Mouse (Mus musculus): ENCODE results near the gene Fasn.

Gene Fasn

DNA sequence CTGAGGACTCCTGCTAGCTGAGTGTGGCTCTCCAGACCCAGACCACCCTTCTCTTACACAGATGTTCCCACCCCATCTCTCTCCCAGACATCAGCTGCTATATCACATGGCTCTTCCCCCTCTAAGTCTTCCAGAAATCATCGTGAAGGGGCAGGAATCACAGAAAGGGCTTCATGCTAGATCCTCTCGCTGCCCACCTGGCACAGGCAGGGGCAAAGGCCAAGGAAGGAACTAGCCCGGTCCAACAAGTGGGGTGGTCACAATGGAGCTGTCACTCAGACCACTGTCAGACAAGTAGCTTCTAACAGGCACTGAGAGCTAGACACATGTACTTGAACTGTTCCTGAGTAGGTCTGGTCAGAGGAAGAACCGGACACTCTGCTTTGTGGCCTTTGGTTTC lies 4.1 kb upstream of the Fasn start:
- no peak for DNase-seq (ENCODE audit: low spot score)

DNA sequence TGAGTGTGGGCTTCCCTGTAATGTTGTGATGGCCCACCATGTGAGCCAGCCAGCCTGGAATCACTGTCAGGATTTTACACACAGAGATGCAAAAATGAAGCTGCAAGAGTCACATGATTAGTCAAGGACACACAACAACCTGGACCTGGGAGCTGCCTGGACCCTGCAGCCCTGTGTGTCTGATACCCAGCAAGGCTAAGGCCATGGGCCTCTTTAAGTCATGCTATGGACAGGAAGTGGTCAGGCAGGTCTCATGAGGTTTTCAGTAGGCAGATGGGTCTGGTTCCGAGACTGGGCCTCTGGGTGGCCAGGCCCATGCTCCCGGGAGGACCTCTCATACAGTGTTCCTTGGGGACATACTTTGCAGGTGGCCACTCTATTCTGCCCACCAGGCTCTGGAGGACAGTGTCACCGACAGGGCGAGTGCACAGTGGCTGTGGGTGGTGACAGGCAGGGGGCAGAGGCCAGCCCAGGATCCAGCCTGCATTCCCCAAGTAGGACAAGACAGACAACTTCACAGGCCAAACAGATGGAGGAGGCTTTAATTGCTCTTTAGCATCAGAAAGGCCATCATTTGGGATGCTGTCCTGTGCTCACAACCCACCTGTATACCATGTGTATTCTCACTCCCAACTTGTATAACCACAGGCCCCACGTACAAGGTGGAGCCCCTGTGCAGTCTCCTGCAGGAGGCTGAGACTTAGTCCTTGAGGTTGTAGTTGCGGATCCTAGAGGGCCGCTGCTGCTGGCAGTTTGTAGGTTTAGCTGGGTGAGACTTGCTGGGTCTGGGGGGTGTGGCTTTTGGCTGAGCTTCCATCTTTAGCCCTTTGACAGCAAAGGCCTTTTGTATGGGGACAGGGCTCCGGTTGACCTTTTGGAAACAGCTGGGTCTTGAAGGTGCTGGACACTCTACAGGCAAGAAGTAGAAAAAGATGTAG lies 1.9 kb upstream of the Fasn start:
- no peak for DNase-seq (ENCODE audit: low spot score)

DNA sequence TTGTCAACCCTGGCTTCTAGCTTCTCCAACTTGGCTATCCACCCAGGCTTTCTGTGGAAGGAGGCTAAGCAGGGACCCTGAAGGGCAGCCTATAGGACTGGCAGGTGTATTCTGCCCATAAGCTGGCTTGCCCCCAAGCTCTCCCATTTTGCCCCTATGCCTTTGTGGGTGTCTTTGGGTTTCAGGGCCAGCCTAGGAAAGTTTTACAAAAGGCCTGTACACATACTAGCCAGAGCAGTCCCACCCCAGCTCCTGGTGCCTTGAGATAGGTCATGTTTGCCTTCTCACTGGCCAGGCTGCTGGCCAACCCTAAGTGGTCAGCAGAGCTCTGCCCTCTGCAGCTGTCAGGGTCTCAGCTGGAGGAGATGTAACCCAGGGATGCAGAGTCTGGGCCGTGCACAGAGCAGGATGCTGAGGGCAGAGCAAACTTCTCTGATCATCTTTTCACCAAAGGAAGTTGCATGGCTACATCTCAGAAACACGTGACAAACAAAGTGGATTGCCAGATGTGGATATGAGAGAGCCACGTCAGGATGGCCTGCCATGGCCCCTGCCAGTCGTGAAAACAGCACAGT lies 1.0 kb upstream of the Fasn start:
- no peak for DNase-seq (ENCODE audit: low spot score)

DNA sequence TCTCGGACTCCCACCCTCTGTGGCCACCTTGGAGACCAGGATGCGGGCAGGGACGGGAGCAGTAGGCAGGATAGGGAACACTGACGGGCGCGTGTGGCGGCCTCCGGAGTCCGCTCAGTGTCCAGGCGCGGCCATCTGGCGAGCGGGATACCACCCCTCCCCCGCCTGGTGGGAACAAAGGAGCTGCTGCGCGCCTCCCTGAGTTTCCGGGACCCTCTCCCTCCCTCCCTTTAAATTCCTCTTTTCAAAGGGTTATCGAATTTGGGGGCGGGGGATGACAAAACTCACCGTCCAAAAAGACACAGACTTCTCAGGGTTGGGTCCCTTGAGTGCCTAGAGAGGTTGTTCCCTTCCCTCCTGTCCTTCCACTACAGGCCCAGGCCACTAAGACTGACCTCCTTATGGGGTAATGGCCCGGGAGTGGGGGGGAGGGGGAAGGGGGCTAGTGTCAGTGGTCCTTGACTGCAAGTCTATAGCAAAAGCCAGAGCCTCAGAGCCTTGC lies 491 bp upstream of the Fasn start:
- DNase-seq (ENCODE audit: low spot score): no peak

DNA sequence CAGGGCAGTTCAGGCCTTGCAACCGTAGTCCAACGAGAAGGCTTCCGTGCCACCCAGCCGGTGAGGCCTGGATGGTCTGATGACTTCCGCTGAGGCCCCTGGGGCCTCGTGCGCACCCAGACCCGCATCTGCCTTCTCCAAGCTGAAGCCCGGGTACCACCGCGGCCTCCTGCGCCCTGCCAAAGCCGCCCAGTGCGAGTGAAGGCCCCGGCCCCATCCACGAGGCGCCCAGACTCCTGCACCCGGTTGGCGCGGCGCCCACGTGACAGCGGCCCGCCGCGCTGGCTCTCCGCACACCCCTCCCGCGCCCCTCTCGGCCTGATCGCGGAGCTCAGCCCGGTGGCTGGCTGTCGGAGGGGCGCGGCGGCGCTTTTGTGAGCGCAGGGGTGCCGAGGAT lies 798 bp downstream of the Fasn start:
- peak; percentile 54 for DNase-seq (ENCODE audit: low spot score)

DNA sequence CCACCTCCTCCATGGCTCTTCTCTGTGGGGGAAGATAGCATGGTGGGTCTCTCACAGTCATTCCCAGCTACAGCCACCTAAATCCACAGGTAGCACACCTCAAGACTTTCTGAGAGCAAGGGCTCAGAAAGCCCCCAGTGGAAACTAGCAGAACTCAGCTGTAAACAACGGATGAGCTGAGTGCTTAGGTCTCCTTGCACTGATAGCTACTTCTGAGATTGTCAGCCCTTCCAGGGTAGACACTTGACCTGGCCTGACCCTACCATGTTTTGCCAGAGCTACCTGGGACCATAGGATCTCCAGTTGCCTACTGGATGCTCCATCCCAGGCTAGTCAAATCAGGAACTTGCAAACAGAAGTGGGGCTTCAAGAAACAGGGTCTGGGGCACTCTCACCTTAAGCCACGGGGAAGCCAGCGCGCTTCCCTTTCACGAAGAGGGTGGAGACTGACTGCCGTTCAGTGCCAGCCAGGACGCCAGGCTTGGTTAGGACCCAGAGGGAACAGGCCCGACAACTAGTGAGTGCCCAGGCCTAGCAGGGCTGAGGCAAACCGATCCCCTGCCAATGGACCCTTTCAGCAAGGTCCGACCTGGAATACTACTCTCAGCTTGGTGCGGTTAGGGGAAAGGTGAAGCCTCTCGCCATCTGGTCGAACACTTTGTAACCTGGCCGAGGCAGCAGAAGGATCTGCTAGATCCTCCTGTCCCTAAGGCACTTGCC lies 1.4 kb downstream of the Fasn start:
- DNase-seq (ENCODE audit: low spot score): peak; percentile 36

DNA sequence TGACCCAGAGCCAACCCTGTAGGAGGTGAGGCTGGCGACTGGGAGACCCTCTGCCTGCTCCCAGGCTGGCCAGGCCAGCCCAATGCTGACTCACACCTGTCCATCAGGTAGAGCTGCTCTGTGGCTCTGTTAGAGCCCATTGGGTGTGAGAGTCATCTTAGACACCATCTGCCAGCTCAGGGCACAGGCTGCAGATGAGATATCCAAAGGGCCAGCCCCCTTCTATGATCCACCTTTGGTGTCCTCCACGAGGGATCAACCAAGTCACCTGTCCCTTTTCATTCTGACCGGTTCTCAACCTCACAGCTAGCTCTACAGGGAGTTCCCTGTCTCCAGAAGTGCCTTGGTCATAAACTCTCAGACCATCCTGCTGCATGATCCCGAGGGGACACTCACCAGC lies 2.0 kb downstream of the Fasn start:
- DNase-seq (ENCODE audit: low spot score): no peak

DNA sequence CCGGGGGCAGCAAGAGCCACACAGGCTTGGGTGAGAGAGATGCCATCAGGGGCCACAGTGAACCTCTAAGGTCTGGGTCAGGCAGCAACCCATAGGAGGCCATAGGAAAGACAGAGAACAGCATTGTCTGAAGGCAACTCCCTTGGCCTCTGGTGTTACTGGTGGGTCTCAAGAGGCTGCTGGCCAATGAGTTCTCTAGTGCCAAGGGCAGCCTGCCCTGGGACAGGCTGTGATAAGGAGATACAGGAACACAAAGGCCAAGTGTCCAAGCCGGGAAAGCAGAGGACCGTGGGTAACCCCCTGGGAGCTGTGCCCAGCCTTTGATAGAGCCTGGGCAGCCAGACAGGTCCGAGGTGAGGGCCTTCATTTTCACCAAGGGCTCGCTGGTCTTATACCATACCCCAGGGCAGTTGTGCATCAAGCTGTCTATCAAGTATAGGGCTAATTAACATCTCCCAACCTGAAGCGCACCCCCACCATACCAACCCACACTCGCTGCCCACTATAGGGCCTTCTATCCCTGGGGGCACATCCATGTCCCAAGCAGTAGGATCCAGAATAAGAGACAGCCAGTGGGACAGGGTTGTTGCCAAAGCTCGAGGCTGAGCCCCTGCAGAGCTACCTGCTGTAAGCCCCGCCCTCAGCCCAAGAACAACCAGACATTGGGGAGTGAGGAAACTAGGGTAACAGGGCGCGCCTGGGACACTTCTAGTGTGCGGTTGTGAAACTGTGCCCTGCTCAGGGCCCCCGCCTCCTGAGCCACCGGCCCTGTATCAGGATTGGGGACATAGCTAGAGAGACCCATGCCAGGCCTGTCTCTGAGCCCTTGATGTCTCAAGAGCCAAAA lies 3.0 kb downstream of the Fasn start:
- DNase-seq (ENCODE audit: low spot score): no peak

DNA sequence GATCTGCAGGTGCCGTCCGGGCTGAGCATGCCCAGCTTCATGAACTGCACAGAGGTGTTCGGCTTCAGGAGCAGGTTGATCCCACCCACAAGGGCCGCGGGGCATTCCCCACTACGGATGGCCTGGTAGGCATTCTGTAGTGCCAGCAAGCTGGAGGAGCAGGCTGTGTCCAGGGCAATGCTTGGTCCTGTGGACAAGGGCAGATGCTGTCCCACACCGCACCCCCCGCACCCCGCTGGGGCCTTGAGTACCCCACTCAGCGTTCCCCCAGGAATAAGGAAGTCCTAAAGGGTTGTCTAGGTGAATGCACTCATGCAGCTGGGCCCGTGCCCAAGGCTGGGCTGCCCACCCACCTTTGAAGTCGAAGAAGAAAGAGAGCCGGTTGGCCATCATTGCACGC lies 3.8 kb downstream of the Fasn start:
- no peak for DNase-seq (ENCODE audit: low spot score)

DNA sequence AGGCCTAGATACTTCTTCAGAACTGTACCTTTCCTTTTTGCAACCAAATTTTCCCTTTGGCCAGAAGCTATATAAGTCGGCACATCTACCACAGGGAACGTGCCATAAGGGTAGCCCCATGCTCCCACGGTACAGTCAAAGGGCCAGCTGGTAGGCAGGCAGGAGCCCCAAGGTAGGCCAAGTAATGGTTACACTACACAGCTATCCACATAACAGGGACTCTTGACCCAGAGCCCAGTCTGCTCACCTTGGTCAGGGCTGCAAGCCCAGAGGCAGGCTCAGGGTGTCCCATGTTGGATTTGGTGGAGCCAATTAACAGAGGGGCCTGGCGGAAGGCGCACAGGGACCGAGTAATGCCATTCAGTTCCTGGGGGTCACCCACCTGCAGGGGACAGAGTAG lies 4.8 kb downstream of the Fasn start:
- DNase-seq (ENCODE audit: low spot score): no peak

DNA sequence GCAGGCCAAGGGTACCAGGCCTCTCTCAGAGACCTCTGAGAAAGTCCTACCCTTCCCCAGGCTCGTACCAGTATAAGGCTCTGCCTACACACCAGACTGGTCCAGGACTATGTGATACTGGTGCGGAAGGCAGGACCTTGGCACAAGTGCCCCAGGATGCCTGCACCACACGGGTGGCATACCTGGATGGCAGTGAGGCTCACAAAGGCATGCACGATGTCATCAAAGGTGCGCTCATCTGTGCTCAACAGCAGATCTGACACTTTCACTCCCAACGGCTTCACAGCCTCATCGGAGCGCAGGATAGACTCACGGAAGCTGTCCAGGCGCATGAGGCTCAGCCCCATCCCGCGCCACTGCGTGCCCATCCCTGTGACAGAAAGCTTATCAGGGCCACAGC lies 6.1 kb downstream of the Fasn start:
- no peak for DNase-seq (ENCODE audit: low spot score)

DNA sequence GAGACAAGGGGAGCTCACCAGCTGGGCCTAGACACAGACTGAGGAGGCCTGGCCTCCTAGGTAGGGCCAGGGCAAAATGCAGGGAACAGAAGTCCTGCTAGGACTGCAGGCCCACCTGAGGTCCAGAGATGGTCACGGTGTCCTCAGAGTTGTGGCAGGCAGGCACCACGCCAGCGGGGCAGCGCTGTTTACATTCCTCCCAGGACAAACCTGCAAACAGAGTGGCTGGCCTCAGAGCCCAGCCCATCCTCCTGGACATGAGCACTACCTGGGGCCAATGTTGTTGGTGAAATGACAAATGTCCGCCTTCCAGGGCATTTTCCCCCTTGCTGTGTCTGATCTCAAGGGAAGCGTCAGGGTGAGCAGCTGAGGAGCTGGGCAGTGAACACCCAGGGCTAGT lies 7.0 kb downstream of the Fasn start:
- no peak for DNase-seq (ENCODE audit: low spot score)

DNA sequence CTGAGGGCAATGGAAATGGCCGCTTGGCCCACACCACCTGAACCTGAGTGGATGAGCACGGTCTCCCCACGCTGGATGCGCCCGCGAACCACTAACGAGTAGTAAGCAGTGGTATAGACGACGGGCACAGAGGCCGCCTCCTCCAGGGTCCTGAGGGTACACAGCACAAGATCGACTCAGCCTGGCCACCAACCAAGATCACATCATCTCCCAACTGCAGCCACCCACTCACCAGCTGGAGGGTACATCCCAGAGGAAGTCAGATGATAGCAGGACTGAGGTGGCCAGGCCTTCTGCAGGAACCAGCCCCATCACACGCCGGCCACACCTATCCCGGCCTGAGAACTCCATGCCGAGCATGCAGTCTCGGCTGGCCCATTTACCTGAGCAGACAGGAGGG lies 12.3 kb downstream of the Fasn start:
- DNase-seq (ENCODE audit: low spot score): no peak

DNA sequence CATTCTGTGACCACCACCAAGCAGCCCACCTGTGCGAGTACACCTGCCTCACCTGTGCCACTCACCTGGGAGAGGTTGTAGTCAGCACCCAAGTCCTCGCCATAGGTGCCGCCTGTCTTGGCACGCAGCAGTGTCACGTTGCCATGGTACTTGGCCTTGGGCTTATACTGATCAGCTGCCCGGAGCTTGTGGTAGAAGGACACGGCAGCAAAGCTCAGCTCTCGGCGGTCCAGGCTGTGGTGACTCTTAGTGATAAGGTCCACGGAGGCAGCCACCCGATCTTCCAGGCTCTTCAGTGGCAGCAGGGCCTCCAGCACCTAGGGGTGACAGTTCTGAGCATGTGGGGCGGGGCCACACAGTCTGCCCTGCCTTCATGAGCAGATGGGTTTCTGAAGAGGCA lies 16.3 kb downstream of the Fasn start:
- DNase-seq (ENCODE audit: low spot score): no peak

DNA sequence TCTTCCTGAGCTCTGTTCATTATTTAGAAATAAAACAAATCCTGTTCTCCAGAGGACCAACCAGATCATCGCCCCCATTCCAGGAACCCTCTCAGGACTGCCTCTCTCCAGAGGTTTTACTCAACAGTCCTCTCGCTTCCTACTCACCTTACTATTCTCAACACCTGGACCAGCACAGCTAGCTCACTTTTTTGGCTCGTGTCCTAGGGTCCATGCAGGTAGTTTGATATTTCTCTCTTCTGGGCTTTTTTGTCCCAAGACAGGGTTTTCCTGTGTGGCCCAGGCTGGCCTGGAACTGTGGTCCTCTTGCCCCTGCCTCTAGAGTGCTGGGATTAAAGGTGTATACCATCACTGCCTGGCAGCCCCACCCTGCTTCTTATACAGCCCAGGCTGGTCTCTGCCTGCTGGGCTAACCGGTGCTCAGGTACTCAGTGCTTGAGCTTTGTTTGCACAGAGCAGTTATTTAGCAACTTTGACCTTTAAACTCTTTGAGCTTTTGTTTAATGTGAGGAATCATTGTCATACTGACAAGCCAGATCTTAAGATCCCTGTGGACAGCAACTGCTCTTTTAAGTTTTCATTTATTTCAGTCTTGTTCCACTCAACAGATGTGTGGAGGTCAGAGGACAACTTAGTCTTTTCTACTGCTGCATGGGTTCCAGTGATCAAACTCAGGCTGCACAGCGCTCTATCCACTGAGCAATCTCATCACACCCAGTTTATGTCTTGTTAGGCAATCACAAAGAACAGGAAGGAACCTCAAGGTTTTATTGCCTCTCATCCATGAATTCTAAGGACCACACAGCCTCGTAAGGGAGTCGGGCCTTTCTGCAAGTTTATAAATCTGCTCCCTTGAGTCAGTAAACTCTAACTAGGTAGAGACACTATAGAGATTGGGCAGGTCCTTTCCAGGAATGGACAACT lies 18.7 kb downstream of the Fasn start:
- no peak for DNase-seq (ENCODE audit: low spot score)

DNA sequence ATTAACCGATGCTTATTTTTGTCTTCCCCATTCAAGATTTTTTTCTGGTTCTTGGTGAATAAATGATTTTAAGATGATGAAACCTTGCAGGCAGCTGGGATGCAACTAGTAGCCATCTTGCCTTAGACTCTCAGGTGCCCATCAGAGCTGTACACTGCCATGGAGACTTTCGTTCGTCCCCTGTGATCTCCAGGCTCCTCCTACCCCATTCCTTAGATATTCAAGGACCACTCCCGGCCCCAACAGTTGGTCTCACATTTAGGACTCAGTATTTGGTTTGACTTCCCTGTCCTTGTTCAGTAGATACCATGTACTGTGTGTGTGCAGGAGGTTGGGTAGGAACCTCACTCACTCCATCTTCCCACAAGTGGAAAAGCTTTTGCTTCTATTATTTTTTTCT lies 19.6 kb downstream of the Fasn start:
- DNase-seq (ENCODE audit: low spot score): no peak

DNA sequence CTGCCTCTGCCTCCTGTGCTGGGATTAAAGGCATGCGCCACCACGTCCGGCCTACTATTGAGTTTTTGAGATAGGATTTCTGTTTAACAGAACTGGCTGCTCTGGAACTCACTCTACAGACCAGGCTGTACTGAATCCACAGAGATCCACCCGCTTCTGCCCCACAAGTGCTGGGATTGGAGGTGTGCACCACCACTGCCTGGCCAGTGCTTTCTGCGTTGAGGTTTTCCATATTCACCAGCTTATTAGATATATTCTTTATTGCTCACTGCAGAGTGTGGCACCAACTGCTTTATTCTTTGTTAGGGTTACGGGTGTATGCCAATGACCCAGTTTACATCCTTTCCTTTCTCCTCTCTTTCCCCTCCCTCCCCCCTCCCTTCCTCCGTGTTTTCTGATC lies 20.1 kb downstream of the Fasn start:
- no peak for DNase-seq (ENCODE audit: low spot score)

DNA sequence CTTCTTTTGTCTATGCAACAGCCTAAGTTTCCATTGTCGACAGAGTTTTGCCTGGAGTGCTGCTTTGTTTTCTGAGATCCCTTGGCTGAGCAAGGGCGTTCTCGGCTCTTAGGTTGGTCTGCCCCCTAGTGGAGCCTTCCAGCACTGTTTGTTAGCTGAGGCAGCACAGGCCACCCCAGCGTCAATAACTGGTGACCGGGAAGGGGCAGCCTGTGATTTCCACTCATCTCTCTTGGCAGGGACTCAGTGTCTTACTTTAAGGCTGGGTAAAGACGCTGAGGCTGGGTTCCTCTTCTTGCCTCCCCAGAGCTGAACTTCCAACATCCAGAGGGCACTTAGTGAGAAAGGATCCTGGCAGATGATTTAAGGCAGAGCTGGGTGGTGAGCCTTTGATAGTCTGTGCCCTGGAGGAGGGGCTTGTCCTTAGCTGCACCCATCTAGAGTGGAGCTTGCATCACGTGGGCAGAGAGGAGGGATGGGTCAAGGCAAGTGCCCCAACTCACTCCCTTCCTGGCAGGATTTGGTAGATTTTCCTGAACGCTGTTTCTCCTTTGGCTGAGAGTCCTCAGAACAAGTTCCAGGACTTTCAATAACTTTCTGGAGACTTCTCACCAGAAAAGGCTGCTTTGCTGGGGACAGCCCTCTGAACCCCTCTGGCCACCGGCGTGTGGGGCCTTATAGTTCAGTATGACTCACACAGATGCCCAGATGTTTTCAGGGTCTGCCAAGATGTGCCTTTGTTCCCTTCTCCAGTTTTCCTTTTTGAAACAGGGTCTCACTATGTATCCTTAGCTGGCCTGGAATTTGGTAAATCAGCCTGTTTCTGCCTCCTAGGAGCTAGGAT lies 24.1 kb downstream of the Fasn start:
- peak; percentile 83 for DNase-seq (ENCODE audit: low spot score)

DNA sequence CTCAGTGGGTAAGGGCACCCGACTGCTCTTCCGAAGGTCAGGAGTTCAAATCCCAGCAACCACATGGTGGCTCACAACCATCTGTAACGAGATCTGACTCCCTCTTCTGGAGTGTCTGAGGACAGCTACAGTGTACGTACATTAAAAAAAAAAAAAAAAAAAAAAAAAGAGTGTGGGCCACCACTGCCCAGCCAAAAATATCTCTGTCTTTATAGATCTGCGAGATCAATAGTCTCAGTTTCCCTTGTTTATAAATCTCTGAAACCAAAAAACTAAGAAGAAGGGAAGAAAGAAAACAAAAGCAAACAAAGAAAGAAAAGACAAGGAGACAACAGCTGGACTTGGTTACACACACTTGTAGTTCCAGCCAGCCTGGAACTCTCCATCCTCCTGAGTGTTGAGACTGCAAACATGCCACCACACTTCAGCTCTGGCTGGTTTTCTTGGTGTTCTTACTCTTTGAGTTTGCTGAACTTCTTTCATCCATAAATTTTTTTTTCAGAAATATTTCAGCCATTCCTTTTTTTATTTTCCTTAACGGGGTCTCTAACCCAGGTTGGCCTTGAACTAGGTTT lies 24.9 kb downstream of the Fasn start:
- no peak for DNase-seq (ENCODE audit: low spot score)

DNA sequence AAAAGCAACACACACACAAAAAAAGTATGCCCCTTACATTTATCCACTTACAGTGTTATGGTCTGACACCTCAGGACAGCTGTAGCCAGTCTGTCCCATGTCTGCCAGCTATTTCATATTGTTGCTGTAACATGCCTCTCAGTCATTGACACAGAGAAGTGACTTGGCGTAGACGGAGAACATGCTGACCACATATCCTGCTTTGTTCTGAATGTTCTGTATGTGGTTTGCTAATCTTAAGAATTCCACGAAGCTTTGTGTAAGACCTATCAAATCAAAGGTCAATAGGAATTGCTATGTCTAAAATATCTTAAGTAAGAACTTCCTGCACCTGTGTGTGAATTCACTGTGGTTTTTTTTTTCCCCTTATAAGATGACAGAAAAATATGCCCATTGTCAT lies 26.1 kb downstream of the Fasn start:
- no peak for DNase-seq (ENCODE audit: low spot score)
